Mouse (Mus musculus) megakaryocyte, embryonic 14.5 days (primary cell): ENCODE measurements at regions not wholly inside any gene's neighbourhood (a gene's known extent, or its start where the extent isn't known, plus 50 kb on each side); places are given as distances from the start of the nearest gene placed in this dataset.

Source experiments
- FLI1 ChIP-seq: IDR thresholded peaks from 2 replicates; pipeline ENCODE4 v1.6.1; 2012; ENCODE audit warnings: low read length, inconsistent platforms, mixed read lengths
- GATA1 ChIP-seq: IDR thresholded peaks from 3 replicates; pipeline ENCODE4 v1.6.1; 2012; ENCODE audit warnings: mixed read lengths, low read length, inconsistent platforms, borderline replicate concordance

GRCm38 (mm10) chr3:107824378-107824777 lies 52.7 kb upstream of the Eps8l3 start:
- TF ChIP-seq GATA1 (no peak), FLI1 (no peak)
